Mouse (Mus musculus) frontal cortex, postnatal 10 days (tissue): Measurements from ENCODE around the gene Slc16a7.

Experiments used
- DNase-seq, 2 experiments: peaks; one replicate each; pipeline ENCODE4 v3.0.0; 2022; ENCODE audit warnings: low spot score in 2 of 2, mixed read lengths in 1 of 2

Slc16a7 gene

GRCm38 (mm10) chr10:125184146-125184545, 205.1 kb downstream of the Slc16a7 start:
- no peak for DNase-seq

- no peak for DNase-seq
Measured at GRCm38 (mm10) chr10:125182545-125182944, 206.7 kb downstream of the Slc16a7 start.

GRCm38 (mm10) chr10:125177782-125178181, 211.5 kb downstream of the Slc16a7 start:
- no peak for DNase-seq

- no peak for DNase-seq
Measured at GRCm38 (mm10) chr10:125175013-125175650, 214.1 kb downstream of the Slc16a7 start.

- no peak for DNase-seq
Measured at GRCm38 (mm10) chr10:125171625-125172024, 217.6 kb downstream of the Slc16a7 start.

- no peak for DNase-seq
Measured at GRCm38 (mm10) chr10:125171154-125171553, 218.1 kb downstream of the Slc16a7 start.
